Mouse (Mus musculus) heart, adult 8-10 months (tissue): ENCODE measurements around the gene Dcaf8. TPM values are rescaled to one million over a fixed set of nuclear protein-coding genes. Genes with fewer than 3 reads are reported as not detected.

ENCODE experiments used
- DNase-seq: peaks from one replicate; pipeline ENCODE4 v3.0.0; 2022; ENCODE audit warnings: low spot score
- total RNA-seq, 4 experiments: library from RNA; stranded (reverse); gene quantifications; 2 replicates each; pipeline ENCODE4 v1.2.4; 2022

Gene Dcaf8
- 100 to 1,000 TPM; 120 to 132 (median 125) TPM for total RNA-seq

DNA sequence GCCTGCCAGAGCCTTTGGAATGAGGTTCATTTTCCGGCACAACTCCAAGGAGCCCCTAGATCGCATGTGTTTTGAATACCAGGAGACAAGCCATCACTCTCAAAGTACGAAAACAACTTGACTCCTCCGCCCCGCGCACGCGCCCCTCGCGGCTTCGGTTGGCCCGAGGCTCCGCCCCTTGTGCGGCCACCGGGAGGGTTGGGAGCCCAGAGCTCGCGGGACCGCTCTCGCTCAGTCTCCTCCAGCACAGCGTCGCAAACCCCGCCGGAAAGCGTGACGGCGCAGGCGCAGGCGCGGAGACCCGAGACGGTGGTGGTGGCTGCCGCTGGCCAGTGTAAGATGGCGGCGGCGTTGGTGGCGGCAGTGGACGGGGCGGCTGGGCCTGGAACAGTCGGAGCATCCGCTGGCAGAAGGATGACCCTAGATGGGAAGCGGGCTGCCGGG, at the start of gene Dcaf8:
Gene Dcaf8, plus strand, starts transcription at position 250 of the 444 bp plus-strand sequence.
- DNase-seq: peak; percentile 98

DNA sequence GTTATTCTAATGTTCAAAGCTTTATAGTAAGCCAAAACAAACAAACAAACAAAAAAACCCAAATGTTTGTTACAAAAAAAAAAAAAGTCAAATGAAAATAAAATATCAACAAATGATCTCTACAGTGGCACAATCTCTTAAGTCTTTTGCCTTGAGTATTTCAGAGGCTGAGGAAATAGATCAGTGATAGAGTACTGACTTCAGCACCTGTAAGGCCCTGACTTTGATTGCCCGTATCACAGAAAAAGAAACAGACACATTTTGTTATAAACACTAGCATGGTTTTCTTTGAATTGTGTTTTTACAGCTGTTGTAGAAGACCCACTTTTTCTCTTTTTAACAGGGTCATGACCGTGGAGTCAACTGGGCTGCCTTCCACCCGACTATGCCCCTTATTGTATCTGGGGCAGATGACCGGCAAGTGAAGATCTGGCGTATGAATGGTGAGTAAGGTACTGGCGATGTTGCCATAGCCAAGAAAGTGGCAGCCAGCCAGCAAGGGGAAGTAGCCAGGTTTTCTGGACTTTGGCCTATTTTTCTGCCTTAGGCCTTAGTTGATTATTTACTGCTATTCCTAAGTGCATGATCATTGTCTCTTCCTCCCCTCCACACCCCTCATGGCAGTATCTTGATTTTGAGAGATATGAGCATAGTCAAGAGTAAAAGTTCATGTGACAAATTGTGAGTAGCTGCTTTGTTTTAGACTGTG, 48.4 kb upstream of the Dcaf8 start:
- DNase-seq: no peak

DNA sequence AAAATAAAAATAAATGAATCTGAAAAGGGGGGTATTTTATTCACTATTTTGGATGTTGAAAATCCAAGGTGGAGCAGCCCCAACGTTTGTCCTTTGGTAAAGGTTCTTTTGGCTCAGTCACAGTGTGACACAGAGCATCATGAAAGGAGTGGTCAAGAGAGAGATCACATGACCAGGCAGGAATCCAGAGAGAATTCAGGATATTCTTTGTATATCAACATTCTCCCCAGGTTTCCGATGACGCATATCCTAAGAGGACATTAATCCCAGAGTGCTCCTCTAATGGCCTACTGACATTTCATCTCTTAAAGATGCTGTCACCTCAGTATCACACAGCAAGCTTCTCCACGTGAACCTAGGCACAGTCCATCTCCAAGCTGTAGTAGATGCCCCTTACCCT, 44.3 kb upstream of the Dcaf8 start:
- no peak for DNase-seq

DNA sequence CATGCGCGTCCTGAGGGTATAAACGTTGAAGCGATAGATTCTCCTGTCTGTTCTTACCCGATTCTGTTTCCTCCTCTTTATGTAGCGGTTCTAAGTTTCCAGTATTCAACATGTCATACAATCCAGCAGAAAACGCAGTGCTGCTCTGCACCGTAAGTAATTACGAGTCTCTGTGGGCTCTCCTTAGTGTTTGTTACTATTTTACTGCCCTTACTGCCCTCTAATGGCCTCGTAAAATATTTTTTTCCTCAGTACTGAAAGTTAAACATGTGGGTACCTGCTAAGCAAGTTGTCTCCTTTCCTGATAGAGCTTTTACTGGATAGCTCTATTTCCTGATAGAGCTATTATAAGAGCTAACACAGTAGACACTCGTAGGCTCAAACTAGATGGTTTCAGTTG, 42.8 kb upstream of the Dcaf8 start:
- DNase-seq: no peak

DNA sequence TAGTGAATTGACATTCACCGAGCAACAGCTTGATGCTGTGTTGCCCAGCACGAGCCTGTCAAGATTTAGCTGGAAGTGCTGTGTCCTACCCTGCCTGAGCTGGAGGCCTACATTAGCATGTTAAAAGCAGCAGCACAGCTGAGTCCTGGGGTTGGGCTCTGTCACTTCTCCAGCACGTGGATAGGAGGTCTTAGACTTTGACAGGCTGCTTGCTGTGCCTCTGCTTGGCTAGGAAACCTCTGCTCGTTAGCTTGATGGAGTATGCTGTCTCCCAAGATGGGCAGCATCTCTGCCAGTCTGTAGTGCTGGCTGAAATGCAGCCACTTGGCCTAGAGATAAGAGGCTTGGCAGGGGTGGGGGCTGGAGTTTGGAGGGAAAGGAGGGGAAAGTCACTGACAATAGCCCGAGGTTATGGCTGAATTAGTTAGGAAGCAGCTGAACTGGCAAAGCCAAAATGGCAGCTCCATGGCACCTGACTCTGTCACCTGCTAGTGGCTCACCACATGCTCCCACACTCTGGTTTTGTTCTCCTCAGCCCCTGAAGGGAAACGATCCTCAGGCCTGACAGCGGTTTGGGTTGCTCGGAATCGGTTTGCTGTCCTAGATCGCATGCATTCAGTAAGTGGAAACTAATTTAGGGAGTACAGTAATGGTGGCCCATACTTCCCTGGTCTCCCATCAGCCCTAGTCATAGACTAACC, 40.0 kb upstream of the Dcaf8 start:
- no peak for DNase-seq

DNA sequence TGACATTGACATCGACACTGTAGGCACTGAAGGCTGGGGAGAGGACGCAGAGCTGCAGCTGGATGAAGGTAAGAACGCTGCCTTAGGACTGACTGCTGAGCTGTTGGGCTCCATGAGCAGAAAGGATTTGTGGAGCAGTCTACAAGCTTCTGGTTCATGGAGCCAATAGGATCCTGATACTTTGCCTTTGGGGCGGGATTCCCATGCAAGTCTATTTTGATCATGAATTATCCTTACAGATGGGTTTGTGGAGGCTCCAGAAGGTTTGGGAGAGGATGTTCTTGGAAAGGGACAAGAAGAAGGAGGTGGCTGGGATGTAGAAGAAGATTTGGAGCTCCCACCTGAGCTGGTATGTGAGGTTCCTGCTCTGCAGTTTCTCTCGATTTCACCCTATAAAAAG, 30.9 kb upstream of the Dcaf8 start:
- no peak for DNase-seq

DNA sequence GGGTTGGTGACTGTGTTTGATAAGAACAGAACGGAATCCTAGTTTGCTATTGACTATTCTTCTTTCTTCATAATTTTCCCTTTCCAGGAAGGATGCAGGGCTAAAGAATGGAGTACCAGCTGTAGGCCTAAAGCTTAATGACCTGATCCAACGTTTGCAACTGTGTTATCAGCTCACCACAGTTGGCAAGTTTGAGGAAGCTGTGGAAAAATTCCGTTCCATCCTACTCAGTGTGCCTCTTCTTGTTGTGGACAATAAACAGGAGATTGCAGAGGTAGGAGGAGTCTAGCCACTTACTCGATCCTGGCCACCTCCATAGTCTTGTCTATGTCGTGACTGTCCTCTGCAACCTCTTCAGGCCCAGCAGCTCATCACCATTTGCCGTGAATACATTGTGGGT, 28.8 kb upstream of the Dcaf8 start:
- no peak for DNase-seq

DNA sequence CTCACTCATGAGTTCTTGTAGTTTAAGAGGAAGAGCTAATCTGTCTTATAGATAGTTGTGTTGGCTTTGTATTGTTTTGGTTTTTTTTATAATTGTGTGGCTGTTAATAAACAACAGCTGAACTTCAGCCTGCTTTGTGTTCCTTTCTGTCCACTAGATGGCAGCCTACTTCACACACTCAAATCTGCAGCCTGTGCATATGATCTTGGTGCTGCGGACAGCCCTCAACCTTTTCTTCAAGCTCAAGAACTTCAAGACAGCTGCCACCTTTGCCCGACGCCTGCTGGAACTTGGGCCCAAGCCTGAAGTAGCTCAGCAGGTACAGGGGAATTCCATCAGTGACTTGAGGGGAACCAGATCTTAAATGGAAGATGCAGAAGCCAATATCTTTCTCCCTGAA, 28.2 kb upstream of the Dcaf8 start:
- peak; percentile 46 for DNase-seq

DNA sequence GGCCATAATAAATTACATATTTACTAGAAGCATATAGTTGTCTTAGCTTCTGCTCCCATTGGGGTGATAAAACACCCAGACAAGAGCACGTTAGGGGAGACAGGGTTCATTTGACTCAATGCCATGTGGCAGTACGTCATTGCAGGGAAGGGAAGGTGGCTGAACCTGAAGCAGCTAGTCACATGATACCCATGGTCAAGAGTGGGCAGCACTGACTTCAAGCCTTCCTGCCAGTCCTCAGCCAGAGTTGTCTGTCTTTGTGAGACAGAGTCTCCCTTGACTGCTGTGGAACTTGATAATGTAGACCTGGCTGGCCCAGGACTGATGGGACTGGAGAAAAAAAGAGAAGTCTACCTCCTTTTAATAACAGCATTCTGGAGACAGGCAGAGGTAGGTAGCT, 25.2 kb upstream of the Dcaf8 start:
- no peak for DNase-seq

DNA sequence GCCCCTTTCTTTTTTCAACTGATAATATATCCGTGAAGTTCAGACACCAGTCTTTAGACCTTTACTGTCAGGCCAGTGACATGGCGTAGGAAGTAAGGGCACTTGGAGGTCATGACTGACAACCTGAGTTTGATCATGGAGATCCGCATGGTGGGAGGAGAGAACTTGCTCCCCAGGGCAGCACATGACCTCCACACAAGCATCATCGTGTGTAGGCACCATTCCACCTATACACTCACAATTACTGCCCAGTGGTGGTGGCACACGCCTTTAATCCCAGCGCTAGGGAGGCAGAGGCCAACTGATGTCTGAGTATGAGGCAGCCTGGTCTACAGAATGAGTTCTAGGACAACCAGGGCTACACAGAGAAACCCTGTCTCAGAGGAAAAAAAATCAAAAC, 23.3 kb upstream of the Dcaf8 start:
- no peak for DNase-seq

DNA sequence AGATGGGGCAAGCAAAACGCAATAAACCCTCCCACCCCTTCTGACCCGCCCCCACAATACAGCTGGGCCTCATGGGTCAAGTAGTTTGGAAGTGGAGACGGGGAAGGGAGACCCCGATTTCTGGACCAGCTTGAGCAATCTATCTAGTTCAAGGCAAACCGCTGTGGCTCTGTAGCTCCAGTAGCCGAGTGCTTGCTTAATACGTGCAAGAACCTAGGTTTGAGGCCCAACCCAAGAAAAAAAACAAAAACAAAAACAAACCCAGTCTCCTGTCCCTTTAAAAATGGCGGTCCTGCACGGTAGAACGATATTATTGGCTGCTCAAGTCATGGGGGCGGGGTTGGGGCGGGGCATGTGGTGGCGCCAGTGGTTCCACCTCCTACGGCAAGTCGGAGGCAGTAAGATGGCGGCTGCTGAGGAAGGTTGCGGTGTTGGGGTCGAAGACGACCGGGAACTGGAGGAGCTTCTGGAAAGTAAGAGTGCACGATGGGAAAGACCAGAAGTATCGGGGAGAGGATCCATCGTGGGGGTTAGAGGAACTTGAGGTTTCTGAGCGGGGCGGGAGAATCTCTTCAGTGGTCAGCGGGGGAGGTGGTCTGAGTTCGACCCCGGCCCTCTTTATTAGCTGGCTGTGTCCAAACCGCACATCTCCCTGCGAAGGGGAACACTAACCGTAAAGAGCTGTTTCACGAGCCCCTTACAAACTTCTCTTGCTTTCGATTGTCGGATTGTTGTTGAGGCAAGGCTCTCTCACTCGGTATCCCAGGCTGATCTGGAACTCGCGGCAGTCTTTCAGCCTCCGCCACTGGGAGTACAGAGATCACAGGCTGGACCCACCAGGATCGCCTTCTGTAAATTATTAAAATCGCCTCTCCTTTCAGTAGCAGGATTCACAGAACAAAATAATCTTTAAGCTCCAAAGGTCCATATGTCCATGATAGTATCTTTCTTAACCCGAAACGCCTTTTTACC, 21.2 kb upstream of the Dcaf8 start, which contains the start of gene Pex19:
Gene Pex19, plus strand, starts transcription at position 380 of the 972 bp plus-strand sequence.
- DNase-seq: peak; percentile 75

DNA sequence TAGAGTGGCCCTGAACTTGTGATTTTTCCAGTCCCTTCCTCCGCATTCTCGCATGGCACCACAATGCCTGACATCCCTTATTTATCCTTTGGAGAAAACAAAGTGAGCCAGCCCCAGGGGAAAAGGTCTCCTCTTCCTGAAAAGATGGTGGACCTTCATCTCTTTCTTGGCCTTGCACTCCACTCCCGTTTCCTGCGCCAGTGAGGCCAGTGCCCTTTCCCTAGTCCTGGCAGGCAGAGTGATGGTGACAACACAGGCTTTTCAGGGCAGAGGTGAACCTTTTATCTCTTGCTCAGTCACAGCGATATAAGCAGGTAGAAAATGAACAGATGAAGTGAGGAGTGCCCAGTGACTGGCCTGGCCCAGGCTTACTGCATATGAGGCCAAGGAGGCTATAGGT, 20.4 kb upstream of the Dcaf8 start:
- DNase-seq: no peak

DNA sequence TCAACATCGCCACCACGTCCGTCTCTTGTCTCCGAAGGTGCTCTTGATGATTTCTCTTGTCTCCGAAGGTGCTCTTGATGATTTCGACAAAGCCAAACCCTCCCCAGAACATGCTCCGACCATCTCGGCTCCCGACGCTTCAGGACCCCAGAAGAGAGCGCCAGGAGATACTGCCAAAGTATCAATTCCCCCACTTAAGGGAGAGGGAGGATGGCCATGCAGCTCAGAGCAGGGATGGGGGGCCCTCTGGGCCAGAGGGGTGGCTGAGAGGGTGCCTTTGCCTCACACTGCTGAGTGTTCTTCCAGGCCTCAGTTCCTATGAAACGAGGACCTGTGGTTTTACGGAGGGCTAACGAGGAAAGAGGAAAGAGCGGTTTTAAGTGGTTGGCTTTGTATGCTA, 19.3 kb upstream of the Dcaf8 start:
- DNase-seq: no peak

DNA sequence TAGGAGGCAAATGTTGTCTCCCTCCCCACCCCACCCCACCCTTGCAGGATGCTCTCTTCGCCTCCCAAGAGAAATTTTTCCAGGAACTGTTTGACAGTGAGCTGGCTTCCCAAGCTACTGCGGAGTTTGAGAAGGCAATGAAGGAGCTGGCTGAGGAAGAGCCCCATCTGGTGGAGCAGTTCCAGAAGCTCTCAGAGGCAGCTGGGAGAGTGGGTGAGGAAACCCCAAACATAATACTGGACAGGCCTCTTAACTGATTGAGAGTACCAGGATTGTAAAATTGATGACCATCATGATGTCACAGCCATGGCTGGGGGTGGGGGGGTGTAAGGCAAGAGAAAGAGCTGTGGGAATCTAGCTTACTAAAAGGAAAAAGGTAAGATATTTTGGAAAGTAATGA, 18.8 kb upstream of the Dcaf8 start:
- no peak for DNase-seq

DNA sequence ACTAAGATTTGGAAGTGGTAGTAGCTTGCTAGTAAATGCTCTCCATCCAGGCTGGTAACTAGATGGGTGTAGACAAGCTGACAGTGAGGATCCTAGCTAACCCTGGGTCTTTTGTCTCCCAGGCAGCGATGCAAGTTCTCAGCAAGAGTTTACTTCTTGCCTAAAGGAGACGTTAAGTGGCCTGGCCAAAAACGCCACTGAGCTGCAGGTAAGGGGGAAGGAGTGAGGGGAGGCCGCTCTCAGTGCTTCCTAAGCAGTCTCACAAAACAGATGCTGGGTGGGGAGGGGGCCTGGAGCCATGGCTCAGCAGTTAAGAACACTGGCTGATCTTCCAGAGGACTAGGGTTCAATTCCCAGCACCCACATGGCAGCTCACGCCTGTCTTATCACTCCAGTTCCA, 18.1 kb upstream of the Dcaf8 start:
- DNase-seq: no peak

DNA sequence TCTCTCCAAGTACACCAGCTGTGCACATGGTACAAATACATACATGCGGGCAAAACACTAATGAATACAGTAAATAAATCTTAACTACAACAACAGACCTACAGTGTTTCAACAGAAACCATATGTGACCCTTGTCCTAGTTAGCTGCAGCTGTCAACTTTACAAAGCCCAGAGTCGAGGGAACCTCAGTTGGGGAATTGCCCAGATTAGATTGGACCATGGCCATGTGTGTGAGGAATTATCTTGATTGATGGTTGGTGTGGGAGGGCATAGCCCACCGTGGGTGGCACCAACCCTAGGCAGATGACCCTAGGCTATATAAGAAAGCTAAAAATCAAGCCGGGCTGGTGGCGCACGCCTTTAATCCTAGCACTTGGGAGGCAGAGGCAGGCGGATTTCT, 15.6 kb upstream of the Dcaf8 start:
- DNase-seq: no peak

DNA sequence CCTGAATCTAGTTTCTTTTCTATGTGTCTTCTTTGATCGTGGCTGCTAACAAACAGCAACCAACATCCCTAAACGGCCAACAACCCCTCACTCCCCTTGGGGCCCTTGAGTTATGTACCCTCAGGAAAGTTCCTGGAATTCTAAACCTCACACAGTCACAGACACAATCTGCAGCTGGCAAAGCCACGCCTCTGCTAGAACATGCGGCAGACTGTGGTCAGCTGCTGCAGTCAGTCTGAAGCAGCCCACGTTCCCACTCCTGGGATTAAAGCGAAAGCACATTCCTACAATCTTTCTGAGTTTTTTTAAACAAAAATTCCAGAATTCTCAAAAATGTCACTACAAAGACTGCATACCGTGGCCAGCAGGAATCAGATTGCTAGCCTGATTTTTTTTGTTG, 14.3 kb upstream of the Dcaf8 start:
- DNase-seq: no peak

DNA sequence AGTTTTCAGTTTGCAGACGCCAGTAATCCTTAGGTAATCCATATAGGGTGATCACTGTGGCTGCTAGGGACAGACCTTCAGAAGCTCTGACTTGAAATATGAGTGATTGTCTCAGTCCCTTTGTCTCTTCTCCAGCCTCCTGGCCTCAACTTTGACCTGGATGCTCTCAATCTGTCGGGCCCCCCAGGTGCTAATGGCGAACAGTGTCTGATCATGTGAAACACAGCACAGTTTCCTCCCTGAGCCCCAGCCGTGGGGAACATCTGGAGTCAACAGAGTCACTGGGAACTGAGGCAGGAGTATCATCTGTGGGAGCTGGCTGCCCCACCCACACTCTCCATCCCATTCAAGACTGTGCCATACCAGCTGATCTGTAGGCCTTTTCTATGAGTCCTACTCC, 13.8 kb upstream of the Dcaf8 start:
- no peak for DNase-seq

DNA sequence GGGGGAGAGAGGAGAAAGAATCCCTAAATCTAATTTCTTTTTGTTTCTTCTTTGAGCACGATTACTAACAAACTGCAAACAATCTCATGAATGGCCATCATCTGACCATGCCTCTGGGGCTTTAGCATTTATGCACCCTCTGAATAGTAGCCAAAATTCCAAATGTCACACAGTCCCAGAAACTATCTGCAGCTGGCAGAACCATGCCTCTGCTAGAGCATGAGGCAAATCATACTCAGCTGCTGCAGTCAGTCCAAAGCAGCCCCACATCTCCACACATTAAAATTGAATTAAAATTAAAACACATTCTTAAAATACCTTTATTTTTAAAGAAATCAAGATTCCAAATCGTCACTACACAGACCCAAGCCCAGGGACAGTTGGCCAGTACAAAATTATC, 7.7 kb upstream of the Dcaf8 start:
- DNase-seq: no peak

DNA sequence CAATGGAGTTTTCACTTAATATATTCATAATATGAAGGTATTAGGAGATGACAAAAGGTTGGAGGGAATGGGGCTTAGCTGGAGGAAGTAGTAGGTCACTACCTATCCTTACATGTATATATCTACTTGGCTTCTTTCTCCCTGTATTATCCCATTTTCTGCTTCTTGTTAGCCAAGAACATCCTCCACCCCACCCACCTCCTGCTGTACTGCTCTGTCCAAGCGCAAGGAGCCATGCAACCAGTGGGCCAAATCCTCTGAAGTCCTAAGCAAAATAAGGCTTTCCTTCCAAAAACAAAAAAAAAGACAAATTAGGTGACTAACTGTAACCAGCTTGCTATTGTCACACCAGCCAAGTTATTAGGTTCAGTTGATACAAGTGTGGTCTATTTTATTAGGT, 7.1 kb upstream of the Dcaf8 start:
- no peak for DNase-seq

DNA sequence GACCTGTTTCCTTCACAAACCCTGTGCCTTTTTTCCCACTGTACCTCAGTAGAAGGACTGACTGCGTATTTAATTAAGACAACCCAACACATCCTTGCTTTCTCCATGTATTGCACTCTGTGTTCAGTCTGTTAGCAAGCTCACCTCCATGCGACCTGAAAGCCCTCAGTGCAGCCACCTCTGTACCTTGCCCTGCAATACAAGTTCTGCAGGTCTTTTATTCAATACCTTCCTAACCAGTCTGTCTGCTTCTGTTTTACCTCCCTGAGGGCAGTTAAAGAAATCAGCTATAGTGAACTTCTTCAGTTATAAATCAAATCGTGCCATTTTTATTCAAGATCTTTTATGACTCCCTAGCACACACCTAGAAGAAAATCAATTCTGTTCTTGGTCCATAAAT, 6.4 kb upstream of the Dcaf8 start:
- DNase-seq: no peak

DNA sequence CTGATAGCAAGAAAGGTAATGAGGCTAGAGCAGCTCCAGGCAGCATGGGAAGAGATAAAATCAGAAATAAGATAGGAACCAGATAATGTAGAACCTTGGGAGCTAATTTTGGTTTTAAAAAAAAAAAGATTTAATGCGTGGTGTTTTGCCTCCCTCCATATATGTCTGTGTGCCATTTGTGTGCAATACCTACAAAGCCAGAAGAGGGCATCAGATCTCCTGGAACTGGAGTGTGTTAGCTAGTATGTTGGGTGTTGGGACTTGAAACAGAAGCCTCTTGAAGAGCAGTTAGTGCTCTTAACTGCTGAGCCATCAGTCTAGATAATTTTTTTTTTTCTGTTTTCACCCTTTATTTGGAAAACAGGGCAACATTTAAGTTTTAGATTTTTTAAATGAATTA, 4.3 kb upstream of the Dcaf8 start:
- peak; percentile 55 for DNase-seq
